16 mouse cellular contexts compared by ENCODE assay signal in genomic region chr7:68065904-68066303, GRCm38 (mm10).
DNase-seq lines count a peak whose midpoint lies in the region; ATAC-seq and TF ChIP-seq lines count a peak whose summit lies in the region.
"Had no signal": no experiment of that assay in that cellular context is flagged by ENCODE, and none has a peak within 500 bp of the region (broad histone marks: within the 10 kb centered on the region; RNA-seq: fewer than 3 reads in every experiment).

No protein-coding gene starts in this region.

- no peak for TF ChIP-seq CTCF in gastrocnemius, adult 2 months (IDR thresholded peaks at IDR 0.05)
- TF ChIP-seq CTCF in liver, postnatal 0 days (IDR thresholded peaks at IDR 0.05; ENCODE audit: low read depth) = no peak

- H3K9ac ChIP-seq in liver, postnatal 0 days (replicated peaks) = no peak overlapping the region
- no peak overlapping the region for H3K9ac ChIP-seq in midbrain, embryonic 13.5 days (replicated peaks)
- H3K9ac ChIP-seq: forebrain, embryonic 15.5 days; limb, embryonic 15.5 days had no signal

- no peak overlapping the region for H3K4me3 ChIP-seq in gastrocnemius, adult 2 months
- no peak overlapping the region for H3K4me3 ChIP-seq in liver, postnatal 0 days (ENCODE audit: low read depth, low read length)
- no peak overlapping the region for H3K4me3 ChIP-seq in midbrain, embryonic 13.5 days (replicated peaks)
- H3K4me3 ChIP-seq: forebrain, embryonic 15.5 days; left cerebral cortex, adult 2 months; limb, embryonic 15.5 days; megakaryocyte, embryonic 14.5 days had no signal

- 66% methylated on average over 6 of the region's 6 CpGs for WGBS in liver, postnatal 0 days (ENCODE audit: insufficient replicate concordance)
- 93% methylated on average over 6 of the region's 6 CpGs for WGBS in midbrain, embryonic 13.5 days

- TF ChIP-seq EP300 in liver, postnatal 0 days (IDR thresholded peaks at IDR 0.05; ENCODE audit: low read depth) = no peak

- no peaks in the 10 kb centered on the region; the same call in none of the 2 replicates for H3K4me1 ChIP-seq in liver, postnatal 0 days (ENCODE audit: insufficient read depth)
- peaks cover 60% of the 10 kb centered on the region for H3K4me1 ChIP-seq in midbrain, embryonic 13.5 days (replicated peaks)

- H3K9me3 ChIP-seq in liver, postnatal 0 days (ENCODE audit: low read length) = no peaks in the 10 kb centered on the region
- H3K9me3 ChIP-seq in midbrain, embryonic 13.5 days = no peaks in the 10 kb centered on the region
- H3K9me3 ChIP-seq: forebrain, embryonic 15.5 days; limb, embryonic 15.5 days; megakaryocyte, embryonic 14.5 days had no signal

- peak; percentile 48 for DNase-seq in gastrocnemius, adult 2 months
- no peak for DNase-seq in gastrocnemius, postnatal 4 days (ENCODE audit: low spot score in 2 of 2)
- peak; percentile 43 for DNase-seq in liver, postnatal 0 days
- DNase-seq in liver = no peak
- peak; percentile 67 for DNase-seq in kidney, adult 9 months
- peak; percentile 53 for DNase-seq in lung, postnatal 36 days
- DNase-seq: B cell, adult 2 months; right cerebral cortex, postnatal 25 days; thymus, postnatal 14 days had no signal

- no peak overlapping the region for H3K27ac ChIP-seq in gastrocnemius, adult 2 months
- H3K27ac ChIP-seq in liver, postnatal 0 days (ENCODE audit: low read depth) = no peak overlapping the region
- H3K27ac ChIP-seq in midbrain, embryonic 13.5 days = no peak overlapping the region
- H3K27ac ChIP-seq: forebrain, embryonic 15.5 days; left cerebral cortex, adult 2 months; limb, embryonic 15.5 days had no signal

- H3K36me3 ChIP-seq in liver, postnatal 0 days (replicated peaks; ENCODE audit: insufficient read depth, low read length) = no peaks in the 10 kb centered on the region
- H3K36me3 ChIP-seq in midbrain, embryonic 13.5 days = no peaks in the 10 kb centered on the region
- H3K36me3 ChIP-seq: forebrain, embryonic 15.5 days; limb, embryonic 15.5 days had no signal

- ATAC-seq in liver, postnatal 0 days = no peak
- ATAC-seq in monocyte, adult 5-6 weeks (replicated peaks; ENCODE audit: insufficient number of reproducible peaks, low FRiP score, low TSS enrichment, poor library complexity, severe bottlenecking) = no peak
- no peak for ATAC-seq in midbrain, embryonic 13.5 days
- ATAC-seq: forebrain, embryonic 15.5 days; hindbrain, embryonic 16.5 days had no signal

- peaks cover 19% of the 10 kb centered on the region for H3K27me3 ChIP-seq in liver, postnatal 0 days (ENCODE audit: insufficient read depth, low read length)
- H3K27me3 ChIP-seq in midbrain, embryonic 13.5 days = no peaks in the 10 kb centered on the region
- H3K27me3 ChIP-seq: forebrain, embryonic 15.5 days; limb, embryonic 15.5 days; megakaryocyte, embryonic 14.5 days had no signal

- no peak overlapping the region for H3K4me2 ChIP-seq in liver, postnatal 0 days (ENCODE audit: low read depth, low read length)
- no peak overlapping the region for H3K4me2 ChIP-seq in midbrain, embryonic 13.5 days (replicated peaks)
- H3K4me2 ChIP-seq: forebrain, embryonic 15.5 days; limb, embryonic 15.5 days had no signal

- intact Hi-C loops in gastrocnemius, adult 2 months (cut with DNase I) = no loop called here

Comparison
In these comparisons a context has a peak if more than half of its experiments do, and no peak if none do; other contexts are left out.
1. DNase-seq: peak in gastrocnemius, adult 2 months (single experiment), liver, postnatal 0 days (single experiment), kidney, adult 9 months (single experiment) and lung, postnatal 36 days (single experiment); none in gastrocnemius, postnatal 4 days (0 of 2) and liver (single experiment).